Mouse (Mus musculus) neural tube, embryonic 10.5 days (tissue): ENCODE results near the gene Mrps16.

ENCODE experiments used
- DNase-seq: peaks from one replicate; pipeline ENCODE4 v3.0.0-alpha.2; 2017; ENCODE audit warnings: low spot score; ENCODE audit errors: extremely low spot score

Mrps16 gene

DNA sequence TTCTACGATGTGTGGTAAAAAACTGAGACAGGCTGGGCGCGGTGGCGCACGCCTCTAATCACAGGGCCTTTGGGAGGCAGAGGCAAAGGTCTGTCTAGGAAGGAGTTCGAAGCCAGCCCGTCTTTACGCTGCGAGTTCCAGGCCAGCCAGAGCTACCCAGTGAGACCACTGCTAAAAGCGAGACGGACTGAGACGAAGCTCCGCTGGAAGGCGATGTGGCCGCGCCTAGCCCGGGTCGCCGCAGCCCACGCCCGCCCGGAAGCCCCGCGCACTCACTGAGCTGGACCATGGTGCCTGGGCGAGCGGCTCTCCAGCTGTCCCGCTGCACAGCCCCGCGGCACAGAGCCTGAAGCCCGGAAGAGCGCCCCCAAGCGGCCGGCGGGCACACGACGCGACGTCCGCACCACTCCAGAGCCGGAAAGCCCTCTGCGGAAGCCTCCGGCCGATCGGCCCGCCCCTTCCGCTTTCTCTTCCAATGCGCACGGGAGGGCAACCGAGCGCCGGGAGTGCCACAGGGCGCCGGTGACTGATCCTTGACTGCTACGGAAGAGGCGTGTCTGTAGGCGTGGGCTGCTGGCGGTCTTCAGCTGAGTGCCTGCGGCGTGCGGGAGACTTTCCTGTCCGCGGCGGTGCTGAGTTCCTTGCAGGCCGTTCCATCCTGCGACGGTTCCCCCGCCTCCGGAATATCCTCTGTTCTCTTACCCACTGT is at the start of gene Mrps16:
TSS of gene Mrps16 (minus strand) at position 430 of the 709 bp plus-strand sequence.
- peak; percentile 92 for DNase-seq

- DNase-seq = no peak
Measured at GRCm38 (mm10) chr14:20442252-20442651, 48.8 kb upstream of the Mrps16 start.

DNA sequence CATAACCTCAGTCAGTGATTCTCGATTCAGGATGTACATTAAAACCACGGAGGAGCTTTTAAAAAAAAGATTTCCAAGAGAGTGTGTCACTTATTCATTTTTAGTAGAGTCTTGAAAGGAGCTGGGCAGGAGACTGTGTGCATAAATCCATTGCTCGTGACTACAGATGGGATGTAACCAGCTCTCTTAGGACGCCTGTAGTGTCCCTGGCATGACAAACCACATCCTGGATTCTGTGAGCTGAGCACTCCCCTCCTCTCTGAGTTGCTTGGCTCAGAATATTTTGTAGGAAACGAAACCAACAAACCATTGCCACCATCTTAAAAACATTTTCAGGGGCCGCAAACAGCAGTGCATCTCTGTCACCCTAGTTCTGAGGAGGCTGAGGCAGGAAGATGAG is 43.5 kb upstream of the Mrps16 start:
- DNase-seq = no peak

DNA sequence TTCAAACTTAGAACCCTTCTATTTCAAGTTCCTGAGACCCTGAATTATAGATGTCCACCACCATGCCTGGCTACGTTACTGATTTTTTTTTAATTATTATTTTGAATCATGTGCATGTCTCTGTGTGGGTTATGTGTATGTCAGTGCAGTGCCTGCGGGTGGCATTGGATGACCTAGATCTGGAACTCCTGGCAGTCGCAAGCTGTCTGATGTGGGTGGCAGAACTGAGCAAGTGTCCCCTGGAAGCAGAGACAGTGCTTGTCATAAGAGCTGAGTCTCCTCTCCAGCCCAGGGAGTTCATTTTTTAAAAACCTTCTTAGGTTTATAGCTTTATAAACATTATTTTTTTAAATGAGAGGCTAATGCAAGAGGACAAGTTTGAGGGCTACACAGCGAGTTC is 39.0 kb upstream of the Mrps16 start:
- DNase-seq = no peak

GRCm38 (mm10) chr14:20431726-20432125 is 38.3 kb upstream of the Mrps16 start:
- DNase-seq = no peak

DNA sequence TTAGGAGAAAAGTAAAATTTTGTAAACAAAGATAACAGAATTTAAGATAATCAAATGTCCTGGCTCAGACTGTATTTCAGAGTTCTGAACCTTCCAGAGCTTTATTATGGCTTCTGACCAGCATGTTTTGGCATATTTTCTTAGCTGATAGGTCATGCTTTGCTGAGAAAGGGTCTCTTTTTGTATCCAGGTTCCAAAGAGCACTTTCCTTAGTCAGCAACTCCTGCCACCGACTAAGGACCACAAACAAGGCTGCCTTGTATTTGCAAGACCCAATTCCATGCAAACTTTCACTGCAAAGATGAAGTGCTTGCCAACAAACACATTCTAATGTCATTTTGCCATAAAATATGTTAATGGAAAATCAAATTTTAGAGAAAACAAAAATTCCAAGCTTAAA is 36.4 kb upstream of the Mrps16 start:
- DNase-seq = no peak

GRCm38 (mm10) chr14:20428593-20428992 is 35.2 kb upstream of the Mrps16 start:
- no peak for DNase-seq

GRCm38 (mm10) chr14:20423046-20423445 is 29.6 kb upstream of the Mrps16 start:
- DNase-seq = no peak

GRCm38 (mm10) chr14:20422257-20422656 is 28.8 kb upstream of the Mrps16 start:
- DNase-seq = no peak

GRCm38 (mm10) chr14:20400071-20400470 is 6.6 kb upstream of the Mrps16 start:
- no peak for DNase-seq

DNA sequence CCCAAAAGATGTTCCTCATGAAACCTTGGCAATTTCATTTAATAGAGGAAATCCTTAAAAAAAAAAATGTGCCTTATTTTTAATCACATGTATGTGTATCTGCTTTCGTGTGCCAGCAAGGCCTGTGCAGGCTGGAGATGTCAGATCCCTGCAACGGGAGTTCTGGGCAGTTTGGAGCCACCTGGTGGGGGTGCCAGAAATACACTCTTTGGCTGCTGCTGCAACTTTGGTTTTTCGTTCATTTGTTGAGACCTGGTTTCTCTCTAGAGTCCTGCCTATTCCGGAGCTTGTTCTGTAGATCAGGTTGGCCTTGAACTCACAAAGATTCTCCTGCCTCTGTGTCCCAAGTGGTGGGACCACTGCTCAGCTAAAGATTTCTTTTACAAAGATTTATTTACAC is 5.4 kb upstream of the Mrps16 start:
- no peak for DNase-seq

GRCm38 (mm10) chr14:20397220-20397619 is 3.8 kb upstream of the Mrps16 start:
- no peak for DNase-seq

GRCm38 (mm10) chr14:20392326-20392725 is 1.1 kb downstream of the Mrps16 start:
- DNase-seq = no peak

GRCm38 (mm10) chr14:20389446-20390079 is 3.9 kb downstream of the Mrps16 start:
- DNase-seq = no peak

DNA sequence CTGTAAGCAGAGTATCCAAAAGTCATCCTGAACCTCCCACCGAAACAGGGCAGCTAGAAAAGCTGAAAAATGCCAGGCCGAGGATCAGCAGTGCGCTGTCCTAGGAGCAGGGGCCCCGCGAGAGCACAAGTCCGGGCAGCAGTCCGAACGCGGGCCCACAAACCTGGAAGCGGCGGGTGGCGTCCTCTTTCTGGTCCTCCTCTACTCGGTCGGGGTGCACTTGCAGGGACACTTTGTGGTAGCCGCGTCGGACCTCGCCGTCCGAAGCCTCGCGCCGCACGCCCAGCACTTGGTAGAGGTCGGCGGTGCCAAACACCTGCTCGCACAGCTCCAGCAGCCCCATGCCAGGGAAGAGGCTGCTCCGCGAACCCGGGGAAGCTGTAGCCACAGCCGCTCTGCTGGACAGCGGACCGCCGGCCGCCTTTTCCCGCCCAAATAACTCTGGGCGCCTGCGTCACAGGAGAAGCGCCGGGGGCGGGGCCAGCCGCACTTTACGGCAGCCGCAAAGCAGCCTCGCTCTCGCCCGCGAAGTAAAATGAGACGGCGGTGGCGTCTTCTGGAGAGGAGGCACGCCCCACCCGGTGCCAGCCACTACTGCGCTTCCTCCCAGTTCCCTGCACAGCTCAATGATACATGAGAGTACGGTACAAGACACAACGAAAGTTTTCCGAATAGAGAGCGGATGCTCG is 4.8 kb downstream of the Mrps16 start, which contains the start of gene Dnajc9:
TSS of gene Dnajc9 (minus strand) at position 470 of the 689 bp plus-strand sequence.
- peak; percentile 96 for DNase-seq

DNA sequence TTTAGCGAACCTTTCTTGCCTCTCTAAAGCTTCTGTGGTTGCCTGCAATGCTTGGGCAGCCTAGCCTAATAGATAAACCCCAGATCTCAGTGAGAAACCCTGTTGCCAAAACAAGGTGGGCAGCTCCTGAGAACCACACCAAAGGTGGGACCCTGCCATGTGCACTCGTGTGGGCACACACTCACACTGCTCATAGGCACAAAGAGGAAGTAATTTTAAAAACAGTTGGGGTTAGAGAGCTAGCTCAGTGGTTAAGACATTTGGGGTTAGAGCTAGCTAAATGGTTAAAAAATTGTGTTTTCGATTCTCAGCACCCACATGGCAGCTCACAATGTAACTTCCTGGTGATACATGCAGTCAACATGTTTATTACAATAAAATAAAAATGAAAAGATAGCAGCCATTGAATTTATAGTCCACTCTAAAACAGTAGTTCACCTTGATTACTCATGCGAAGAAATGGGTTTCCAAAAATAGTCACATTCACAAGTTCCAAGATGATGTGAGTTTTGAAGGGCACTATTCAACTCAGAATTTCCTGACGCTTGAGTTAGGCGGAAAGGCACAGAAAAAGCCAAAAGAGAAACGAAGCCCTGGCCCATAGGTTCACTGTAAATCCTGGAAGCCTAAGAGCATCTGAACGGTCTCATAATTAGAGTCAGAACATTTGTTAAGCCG is 13.5 kb downstream of the Mrps16 start:
- no peak for DNase-seq

DNA sequence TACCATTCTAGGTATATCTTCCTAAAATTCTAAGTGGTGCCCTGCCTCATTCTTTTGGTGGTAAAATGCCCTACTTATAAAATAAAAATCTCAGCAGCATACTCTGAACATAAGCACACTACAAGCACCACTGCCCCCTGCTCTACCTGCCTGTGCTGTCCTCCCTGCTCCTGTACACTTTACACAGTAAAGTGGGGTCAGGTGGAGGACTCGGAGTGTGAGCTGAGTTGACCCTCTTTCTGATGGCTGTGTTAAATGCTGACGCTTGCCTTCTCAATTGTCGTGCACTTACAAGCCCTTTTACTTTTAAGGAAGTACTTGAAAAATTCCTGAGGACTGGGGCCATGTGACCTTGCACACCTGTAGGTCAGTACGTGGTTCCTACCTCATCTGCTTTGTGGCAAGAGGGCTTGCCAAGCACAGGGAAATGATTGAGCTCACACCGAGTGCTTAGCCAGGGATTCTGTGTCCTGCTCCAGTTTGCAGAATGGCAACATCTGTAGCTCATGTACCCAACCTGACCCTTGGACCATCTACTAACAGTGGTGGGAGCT is 14.3 kb downstream of the Mrps16 start:
- DNase-seq = no peak

GRCm38 (mm10) chr14:20378313-20379061 is 14.9 kb downstream of the Mrps16 start:
- DNase-seq = no peak

GRCm38 (mm10) chr14:20377112-20377521 is 16.3 kb downstream of the Mrps16 start:
- no peak for DNase-seq

DNA sequence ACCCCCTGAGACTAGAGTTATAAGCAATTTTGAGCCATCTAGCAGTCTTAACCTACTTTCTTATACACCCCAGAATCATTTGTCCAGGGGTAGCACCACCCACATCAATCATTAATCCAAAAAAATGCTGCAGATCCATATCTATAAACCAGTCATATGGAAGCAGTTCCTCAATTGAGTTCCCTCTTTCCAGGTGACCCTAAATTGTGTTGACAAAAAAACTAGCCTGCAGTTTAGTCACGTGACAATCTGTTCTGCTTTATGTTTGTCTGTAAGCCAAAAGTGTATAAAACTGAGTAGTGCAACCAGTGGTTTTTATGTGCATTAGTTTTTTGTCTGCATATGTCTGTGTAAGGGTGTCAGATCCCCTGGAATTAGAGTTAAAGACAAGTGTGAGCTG is 21.6 kb downstream of the Mrps16 start:
- no peak for DNase-seq

- no peak for DNase-seq
Measured at GRCm38 (mm10) chr14:20370798-20371197, 22.6 kb downstream of the Mrps16 start.
